Mouse (Mus musculus) myocyte (in vitro differentiated cells): ENCODE measurements around the gene Xylb. TPM values are rescaled to one million over a fixed set of nuclear protein-coding genes. Genes with fewer than 3 reads are reported as not detected.

Experiments
- H3K27me3 ChIP-seq: one replicate; pipeline ENCODE4 v1.6.1; 2011; ENCODE audit not compliant: control insufficient read depth, insufficient read depth, insufficient read length
- H3K36me3 ChIP-seq: one replicate; pipeline ENCODE4 v1.6.1; 2011; ENCODE audit not compliant: control insufficient read depth, insufficient read depth
- H3K4me2 ChIP-seq: one replicate; pipeline ENCODE4 v1.6.1; 2011; ENCODE audit warnings: low read depth, control low read depth
- H3K4me3 ChIP-seq: one replicate; pipeline ENCODE4 v1.5.1; 2011; ENCODE audit warnings: mild to moderate bottlenecking, control low read depth, moderate library complexity
- H3K79me2 ChIP-seq: one replicate; pipeline ENCODE4 v1.6.1; 2011; ENCODE audit not compliant: control insufficient read depth, insufficient read depth
- H3ac ChIP-seq: one replicate; pipeline ENCODE4 v1.6.1; 2011; ENCODE audit not compliant: control insufficient read depth, insufficient read length
- CEBPB ChIP-seq: IDR thresholded peaks from 2 replicates; pipeline ENCODE4 v1.6.1; 2011; ENCODE audit warnings: mild to moderate bottlenecking, moderate library complexity; ENCODE audit not compliant: poor library complexity, insufficient read depth, severe bottlenecking
- E2F4 ChIP-seq: IDR thresholded peaks from one replicate; pipeline ENCODE4 v1.6.1; 2011; ENCODE audit warnings: mild to moderate bottlenecking, control low read depth, moderate library complexity; ENCODE audit not compliant: insufficient read depth
- MAX ChIP-seq: IDR thresholded peaks from one replicate; pipeline ENCODE4 v1.6.1; 2011; ENCODE audit warnings: low read depth, mild to moderate bottlenecking, control low read depth
- MYOD1 ChIP-seq, 3 experiments: IDR thresholded peaks; one replicate each; pipeline ENCODE4 v1.6.1; 2011; ENCODE audit warnings: control low read depth in 2 of 3, low read depth in 2 of 3, mild to moderate bottlenecking in 2 of 3, moderate library complexity in 1 of 3; ENCODE audit not compliant: insufficient read length in 2 of 3, control insufficient read depth in 1 of 3
- MYOG ChIP-seq, 3 experiments: IDR thresholded peaks; one replicate each; pipeline ENCODE4 v1.6.1; 2011; ENCODE audit warnings: control low read depth in 2 of 3, low read depth in 2 of 3, mild to moderate bottlenecking in 2 of 3; ENCODE audit not compliant: insufficient read length in 2 of 3, control insufficient read depth in 1 of 3, insufficient read depth in 1 of 3
- POLR2A ChIP-seq: IDR thresholded peaks from one replicate; pipeline ENCODE4 v1.6.1; 2011; ENCODE audit warnings: low read depth, mild to moderate bottlenecking, control low read depth, moderate library complexity; ENCODE audit not compliant: insufficient read length
- POLR2AphosphoS2 ChIP-seq: IDR thresholded peaks from one replicate; pipeline ENCODE4 v1.6.1; 2011; ENCODE audit warnings: low read depth, control low read depth; ENCODE audit not compliant: insufficient read length
- REST ChIP-seq: IDR thresholded peaks from one replicate; pipeline ENCODE4 v1.6.1; 2011; ENCODE audit warnings: mild to moderate bottlenecking, control low read depth, moderate library complexity; ENCODE audit not compliant: insufficient read depth, insufficient read length
- SRF ChIP-seq: IDR thresholded peaks from one replicate; pipeline ENCODE4 v1.6.1; 2011; ENCODE audit warnings: low read depth; ENCODE audit not compliant: control insufficient read depth, insufficient read length
- TCF12 ChIP-seq: IDR thresholded peaks from one replicate; pipeline ENCODE4 v1.6.1; 2011; ENCODE audit warnings: mild to moderate bottlenecking, control low read depth; ENCODE audit not compliant: poor library complexity, insufficient read depth, severe bottlenecking
- TCF3 ChIP-seq: IDR thresholded peaks from one replicate; pipeline ENCODE4 v1.6.1; 2011; ENCODE audit warnings: low read depth, control low read depth; ENCODE audit not compliant: insufficient read length
- USF1 ChIP-seq: IDR thresholded peaks from one replicate; pipeline ENCODE4 v1.6.1; 2011; ENCODE audit warnings: low read depth, mild to moderate bottlenecking, control low read depth, moderate library complexity
- polyA plus RNA-seq: library from polyadenylated mRNA; unstranded; fragments of >200 nt; fragmentation: generic; extraction: Trizol; gene quantifications from one replicate; pipeline ENCODE4 v1.2.1, GENCODE M21; 2012; ENCODE audit warnings: missing spikeins

Xylb gene
- polyA plus RNA-seq, 1 experiment = 1.7 TPM

DNA sequence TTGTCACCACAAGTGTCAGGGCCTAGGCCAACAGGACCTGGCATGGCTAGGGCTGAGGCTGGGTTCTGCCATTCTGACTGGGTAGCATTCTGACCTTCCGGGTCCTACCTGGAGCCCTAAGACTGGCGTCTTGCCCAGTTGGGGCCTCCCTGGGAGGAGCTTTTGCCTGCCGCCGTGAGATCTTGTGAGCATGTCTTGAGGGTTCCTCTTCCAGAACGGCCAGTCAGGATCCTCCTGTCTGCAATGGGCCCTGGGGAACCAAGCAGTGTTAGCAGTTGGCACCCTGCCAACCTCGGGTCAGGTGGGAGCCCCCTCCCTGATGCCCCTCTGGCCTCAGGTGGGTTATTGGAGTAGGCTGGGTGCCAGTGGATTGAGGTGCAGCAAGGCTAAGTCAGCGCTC lies 69.3 kb downstream of the Xylb start:
- TF ChIP-seq POLR2AphosphoS2 (no peak), TCF12 (no peak), MYOD1 (IDR thresholded peaks at IDR 0.05; ENCODE audit: control insufficient read depth in 1 of 3, insufficient read length in 2 of 3, low read depth in 2 of 3) (no peak), MAX (no peak), SRF (no peak)
- Histone ChIP-seq H3ac (no peak overlapping the region), H3K36me3 (no peaks in the 10 kb centered on the region), H3K27me3 (no peaks in the 10 kb centered on the region), H3K4me3 (no peak overlapping the region), H3K79me2 (no peaks in the 10 kb centered on the region), H3K4me2 (no peak overlapping the region)

DNA sequence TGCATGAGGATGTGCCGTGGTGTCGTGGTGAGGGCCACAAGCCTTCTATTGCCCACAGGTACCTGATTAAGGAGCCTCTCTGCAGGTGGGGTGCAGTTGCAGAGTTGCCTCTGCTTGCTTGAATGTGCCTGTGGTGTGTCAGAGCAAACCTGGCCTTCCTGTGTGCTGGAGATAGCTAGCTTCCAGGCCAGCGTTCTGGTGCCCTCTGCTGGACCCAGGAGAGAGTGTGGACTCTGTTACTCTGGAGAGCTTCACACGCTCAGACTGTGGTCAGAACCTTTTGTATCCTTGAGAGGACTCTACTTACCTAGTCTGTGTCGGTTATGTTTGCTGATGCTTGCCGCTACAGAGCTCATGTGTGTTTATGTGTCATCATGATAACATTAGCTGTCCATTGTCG lies 73.1 kb downstream of the Xylb start:
- no peak overlapping the region for H3K4me2 ChIP-seq
- no peak overlapping the region for H3K4me3 ChIP-seq
- H3K36me3 ChIP-seq = no peaks in the 10 kb centered on the region
- no peak overlapping the region for H3ac ChIP-seq
- no peaks in the 10 kb centered on the region for H3K27me3 ChIP-seq
- TF ChIP-seq POLR2A (no peak), TCF3 (no peak), POLR2AphosphoS2 (no peak), TCF12 (no peak), REST (no peak), MYOD1 (IDR thresholded peaks at IDR 0.05; ENCODE audit: control insufficient read depth in 1 of 3, insufficient read length in 2 of 3, low read depth in 2 of 3) (no peak), E2F4 (no peak), MAX (no peak), SRF (no peak), USF1 (no peak), CEBPB (no peak), MYOG (IDR thresholded peaks at IDR 0.05; ENCODE audit: control insufficient read depth in 1 of 3, insufficient read depth in 1 of 3, insufficient read length in 2 of 3, low read depth in 2 of 3) (no peak)
- H3K79me2 ChIP-seq = no peaks in the 10 kb centered on the region

DNA sequence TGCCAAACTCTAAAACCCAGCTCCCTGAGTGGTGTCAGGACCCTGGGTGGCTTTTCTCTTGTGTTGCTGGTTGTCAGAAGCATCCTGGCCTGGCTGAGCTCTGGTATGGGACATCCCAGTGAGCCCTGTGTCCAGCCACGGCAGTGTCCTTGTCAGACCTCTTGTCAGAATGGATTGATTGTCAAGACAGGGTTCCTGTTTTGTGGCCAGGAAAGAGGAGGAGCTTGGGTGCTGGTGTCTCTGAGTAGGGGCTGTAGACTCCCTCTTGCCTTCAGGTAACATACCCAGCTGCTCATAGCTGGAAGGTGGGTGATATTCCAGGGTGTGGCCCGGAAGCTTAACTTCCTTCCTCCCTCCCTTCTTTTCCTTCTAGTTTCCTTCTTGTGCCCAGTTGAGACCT lies 78.7 kb downstream of the Xylb start:
- H3K4me3 ChIP-seq = no peak overlapping the region
- no peaks in the 10 kb centered on the region for H3K79me2 ChIP-seq
- no peaks in the 10 kb centered on the region for H3K27me3 ChIP-seq
- no peak overlapping the region for H3K4me2 ChIP-seq
- TF ChIP-seq MAX (no peak), POLR2AphosphoS2 (no peak), USF1 (no peak), TCF12 (no peak), MYOG (IDR thresholded peaks at IDR 0.05; ENCODE audit: control insufficient read depth in 1 of 3, insufficient read depth in 1 of 3, insufficient read length in 2 of 3, low read depth in 2 of 3) (no peak), POLR2A (no peak), E2F4 (no peak)
- H3K36me3 ChIP-seq = no peaks in the 10 kb centered on the region
- no peak overlapping the region for H3ac ChIP-seq

DNA sequence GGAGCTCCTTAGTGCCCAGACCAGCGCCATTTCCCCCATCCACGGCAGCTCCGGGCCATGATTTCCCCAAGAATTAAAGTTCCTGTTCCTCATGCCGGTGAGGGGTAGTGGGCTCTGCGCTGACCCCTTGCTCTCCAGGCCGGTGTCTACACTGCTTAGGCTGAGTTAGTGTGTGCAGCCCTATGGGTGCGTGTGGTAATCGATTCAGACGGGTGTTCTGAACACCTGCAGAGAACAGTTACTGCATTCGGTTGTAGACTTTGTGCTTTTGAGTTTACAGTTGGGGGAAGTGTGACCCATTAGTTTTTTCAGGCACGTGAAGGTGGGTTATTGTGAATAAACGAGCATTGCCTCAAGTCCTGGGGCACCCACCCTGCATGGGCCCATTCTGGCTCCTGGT lies 80.9 kb downstream of the Xylb start:
- no peaks in the 10 kb centered on the region for H3K36me3 ChIP-seq
- H3K79me2 ChIP-seq = no peaks in the 10 kb centered on the region
- no peaks in the 10 kb centered on the region for H3K27me3 ChIP-seq
- H3ac ChIP-seq = no peak overlapping the region
- no peak overlapping the region for H3K4me3 ChIP-seq
- no peak overlapping the region for H3K4me2 ChIP-seq
- no peak for TF ChIP-seq CEBPB
- TF ChIP-seq TCF3 = no peak
- TF ChIP-seq MAX = no peak
- no peak for TF ChIP-seq POLR2A
- TF ChIP-seq MYOG (IDR thresholded peaks at IDR 0.05; ENCODE audit: control insufficient read depth in 1 of 3, insufficient read depth in 1 of 3, insufficient read length in 2 of 3, low read depth in 2 of 3) = no peak
- TF ChIP-seq SRF = no peak
- no peak for TF ChIP-seq MYOD1 (IDR thresholded peaks at IDR 0.05; ENCODE audit: control insufficient read depth in 1 of 3, insufficient read length in 2 of 3, low read depth in 2 of 3)
- no peak for TF ChIP-seq REST
- no peak for TF ChIP-seq E2F4
- TF ChIP-seq TCF12 = no peak
- TF ChIP-seq POLR2AphosphoS2 = no peak
- TF ChIP-seq USF1 = no peak

DNA sequence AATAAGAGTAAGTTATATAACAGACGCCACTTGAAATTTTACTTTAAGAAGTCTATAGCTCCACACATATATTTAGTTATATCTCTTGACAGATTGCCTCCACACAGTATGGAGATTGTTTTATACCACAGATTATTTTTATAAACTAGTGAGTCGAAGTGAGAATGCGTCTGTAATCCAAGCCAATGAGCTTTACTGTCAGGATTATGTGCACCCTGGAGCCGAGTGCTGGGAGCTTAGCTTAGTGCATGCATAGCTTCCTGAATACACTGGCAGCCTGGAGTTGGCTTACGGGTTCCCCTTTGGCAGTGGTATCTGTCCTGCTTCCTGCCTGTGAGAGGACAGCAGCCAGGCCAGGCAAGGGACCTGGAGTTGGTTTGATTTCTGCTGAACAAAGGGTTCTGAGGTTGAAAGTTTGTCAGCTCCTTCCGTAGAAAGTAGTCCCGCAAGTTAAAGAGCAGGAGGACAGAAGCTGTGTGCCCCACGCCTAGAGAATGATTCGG lies 81.4 kb downstream of the Xylb start:
- TF ChIP-seq E2F4 = no peak
- TF ChIP-seq POLR2A = no peak
- TF ChIP-seq MYOG (IDR thresholded peaks at IDR 0.05; ENCODE audit: control insufficient read depth in 1 of 3, insufficient read depth in 1 of 3, insufficient read length in 2 of 3, low read depth in 2 of 3) = no peak
- TF ChIP-seq REST = no peak
- no peak for TF ChIP-seq TCF3
- no peak for TF ChIP-seq POLR2AphosphoS2
- TF ChIP-seq MAX = no peak
- TF ChIP-seq USF1 = no peak
- TF ChIP-seq CEBPB = no peak
- TF ChIP-seq TCF12 = no peak
- TF ChIP-seq MYOD1 (IDR thresholded peaks at IDR 0.05; ENCODE audit: control insufficient read depth in 1 of 3, insufficient read length in 2 of 3, low read depth in 2 of 3) = no peak
- no peak for TF ChIP-seq SRF

More for the DNA sequence above, 81.4 kb downstream of the Xylb start:
- no peaks in the 10 kb centered on the region for H3K36me3 ChIP-seq
- H3K27me3 ChIP-seq = no peaks in the 10 kb centered on the region
- H3K79me2 ChIP-seq = no peaks in the 10 kb centered on the region
- H3K4me3 ChIP-seq = no peak overlapping the region
- H3ac ChIP-seq = no peak overlapping the region
- H3K4me2 ChIP-seq = no peak overlapping the region
